Mouse (Mus musculus) heart, postnatal 0 days (tissue): ENCODE results near the gene Wwc1. TPM values are rescaled to one million over a fixed set of nuclear protein-coding genes. Genes with fewer than 3 reads are reported as not detected.

Source experiments
- ATAC-seq: fragments of 200-750 bp; cut with Nextera tagmentation; 2 replicates; pipeline ENCODE4 v1.8.0; 2017; ENCODE audit warnings: low read depth, moderate number of reproducible peaks, moderate library complexity; ENCODE audit not compliant: insufficient read depth
- DNase-seq: peaks from one replicate; pipeline ENCODE4 v3.0.0-alpha.2; 2016; ENCODE audit warnings: low spot score
- H3K27ac ChIP-seq: fragments of 300-500 bp; sonication (generic); 2 replicates; pipeline ENCODE4 v1.5.1; 2014; ENCODE audit warnings: low read depth, mild to moderate bottlenecking
- H3K27me3 ChIP-seq: fragments of 300-500 bp; sonication (generic); 2 replicates; pipeline ENCODE4 v1.6.1; 2014; ENCODE audit warnings: low read length, mixed read lengths; ENCODE audit not compliant: control insufficient read depth, insufficient read depth
- H3K36me3 ChIP-seq: fragments of 300-500 bp; sonication (generic); replicated peaks from 2 replicates; pipeline ENCODE4 v1.6.1; 2014; ENCODE audit warnings: low read length, mixed read lengths; ENCODE audit not compliant: control insufficient read depth, insufficient read depth
- H3K4me1 ChIP-seq: fragments of 300-500 bp; sonication (generic); 2 replicates; pipeline ENCODE4 v1.6.1; 2014; ENCODE audit warnings: antibody characterized with exemption; ENCODE audit not compliant: control insufficient read depth, insufficient read depth
- H3K4me2 ChIP-seq: fragments of 300-500 bp; sonication (generic); 2 replicates; pipeline ENCODE4 v1.6.1; 2014; ENCODE audit warnings: low read depth, mild to moderate bottlenecking, low read length, moderate library complexity
- H3K4me3 ChIP-seq: fragments of 300-500 bp; sonication (generic); 2 replicates; pipeline ENCODE4 v1.5.1; 2014; ENCODE audit warnings: low read depth, low read length
- H3K9ac ChIP-seq: fragments of 300-500 bp; sonication (generic); replicated peaks from 2 replicates; pipeline ENCODE4 v1.6.1; 2014; ENCODE audit warnings: low read depth, low read length, mixed read lengths
- H3K9me3 ChIP-seq: fragments of 300-500 bp; sonication (generic); replicated peaks from 2 replicates; pipeline ENCODE4 v1.6.1; 2016; ENCODE audit warnings: low read length; ENCODE audit not compliant: control insufficient read depth
- CTCF ChIP-seq: IDR thresholded peaks from 2 replicates; pipeline ENCODE4 v1.5.1; 2016; ENCODE audit warnings: antibody characterized with exemption, control low read depth, low read depth
- EP300 ChIP-seq: IDR thresholded peaks from 2 replicates; pipeline ENCODE4 v1.6.1; 2016; ENCODE audit warnings: antibody characterized with exemption, low read depth
- WGBS: fragments of 180-500 bp; shearing (Covaris S2); extraction: QIAGEN DNeasy Blood & Tissue Kit; methylation state at CpG from one replicate; pipeline ENCODE4 v1.1.7; 2014; 5-methylcytosine and 5-hydroxymethylcytosine counted together
- polyA plus RNA-seq: library from polyadenylated mRNA; unstranded; fragments of >200 nt; fragmentation: Nextera tagmentation; extraction: Ambion mirVana; gene quantifications from 2 replicates; pipeline ENCODE4 v1.2.1, GENCODE M21; 2015
- total RNA-seq: library from RNA; depleted of rRNA; stranded (reverse); fragments of >200 nt; gene quantifications from 2 replicates; pipeline ENCODE4 v1.2.3, GENCODE M21; 2014; ENCODE audit warnings: low replicate concordance

Gene Wwc1
- total and polyA plus RNA-seq, 2 experiments from 2014 or later, result 0.31 to 1.6 TPM

DNA sequence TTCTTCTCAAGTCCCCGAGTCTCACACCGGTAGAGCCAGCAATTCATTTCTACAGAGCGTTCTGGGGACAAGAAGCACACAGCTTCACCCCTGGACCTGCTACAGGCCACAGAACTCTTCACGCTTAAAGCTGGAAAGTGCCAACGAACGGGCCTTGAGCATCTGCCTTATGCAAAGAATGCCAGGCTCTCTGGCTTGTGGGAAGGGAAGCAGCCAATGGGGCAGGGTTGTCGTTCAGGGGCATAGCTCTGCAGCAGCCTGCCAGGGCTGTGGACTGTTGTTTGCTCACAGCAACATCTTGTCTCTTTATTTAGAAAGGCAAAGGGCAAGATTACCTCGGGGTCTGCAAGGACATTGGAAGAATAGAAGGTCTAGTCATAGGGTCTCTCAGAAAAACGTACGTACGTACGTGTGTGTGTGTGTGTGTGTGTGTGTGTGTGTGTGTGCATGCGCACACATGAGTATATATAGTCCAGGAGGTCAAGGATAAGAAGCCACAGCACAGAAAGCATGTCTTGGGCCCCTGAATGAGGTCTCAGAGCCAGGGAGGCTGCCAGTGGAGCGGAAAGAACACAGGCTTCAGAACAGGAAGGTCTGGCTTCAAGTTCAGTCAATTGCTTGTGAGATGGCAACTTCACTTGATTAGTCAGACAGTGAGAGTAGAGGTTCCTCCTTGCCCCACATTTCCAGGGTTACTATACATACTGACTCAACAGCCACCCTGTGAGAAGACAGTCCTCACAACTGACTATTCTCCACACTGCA is 48.0 kb downstream of the Wwc1 start:
- Histone ChIP-seq H3K4me3 (no peak overlapping the region), H3K27me3 (no peaks in the 10 kb centered on the region), H3K9me3 (no peaks in the 10 kb centered on the region), H3K36me3 (no peaks in the 10 kb centered on the region), H3K4me2 (no peak overlapping the region), H3K4me1 (no peaks in the 10 kb centered on the region), H3K27ac (no peak overlapping the region), H3K9ac (no peak overlapping the region)
- DNase-seq, result no peak
- TF ChIP-seq EP300 (no peak), CTCF (no peak)
- no peak for ATAC-seq
- WGBS, result 77% methylated on average over 14 of the region's 14 CpGs

GRCm38 (mm10) chr11:35930511-35931060 is 49.7 kb downstream of the Wwc1 start:
- H3K4me1 ChIP-seq, result no peaks in the 10 kb centered on the region
- TF ChIP-seq CTCF (no peak), EP300 (no peak)
- H3K27me3 ChIP-seq, result no peaks in the 10 kb centered on the region
- no peaks in the 10 kb centered on the region for H3K9me3 ChIP-seq
- no peak for ATAC-seq
- H3K27ac ChIP-seq, result no peak overlapping the region
- no peaks in the 10 kb centered on the region for H3K36me3 ChIP-seq
- no peak overlapping the region for H3K9ac ChIP-seq
- WGBS, result 79% methylated on average over 6 of the region's 6 CpGs
- no peak for DNase-seq
- H3K4me2 ChIP-seq, result no peak overlapping the region
- H3K4me3 ChIP-seq, result no peak overlapping the region

DNA sequence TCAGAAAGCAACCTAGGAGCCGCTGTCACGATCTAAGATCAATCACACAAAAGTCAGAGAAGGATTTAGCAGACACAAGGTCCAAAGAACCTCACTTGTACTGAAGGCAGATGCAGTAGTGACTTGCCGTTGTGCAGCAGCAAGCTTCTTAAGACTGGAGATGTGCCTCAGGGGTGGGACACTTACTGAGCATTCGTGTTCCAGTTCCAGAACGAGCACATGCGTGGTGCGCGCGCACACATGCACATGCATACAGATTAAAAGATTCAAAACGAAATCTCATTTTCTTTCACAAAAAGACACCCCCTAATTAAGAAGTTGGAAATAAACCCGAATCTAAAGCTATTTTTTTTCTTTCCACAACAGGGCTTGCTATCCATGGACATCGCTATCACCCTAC is 51.9 kb downstream of the Wwc1 start:
- TF ChIP-seq CTCF (no peak), EP300 (no peak)
- Histone ChIP-seq H3K36me3 (no peaks in the 10 kb centered on the region), H3K27ac (no peak overlapping the region), H3K4me1 (no peaks in the 10 kb centered on the region), H3K4me2 (no peak overlapping the region), H3K27me3 (no peaks in the 10 kb centered on the region), H3K9me3 (no peaks in the 10 kb centered on the region), H3K9ac (no peak overlapping the region), H3K4me3 (no peak overlapping the region)
- DNase-seq (no peak), ATAC-seq (no peak)
- WGBS, result 90% methylated on average over 12 of the region's 12 CpGs

DNA sequence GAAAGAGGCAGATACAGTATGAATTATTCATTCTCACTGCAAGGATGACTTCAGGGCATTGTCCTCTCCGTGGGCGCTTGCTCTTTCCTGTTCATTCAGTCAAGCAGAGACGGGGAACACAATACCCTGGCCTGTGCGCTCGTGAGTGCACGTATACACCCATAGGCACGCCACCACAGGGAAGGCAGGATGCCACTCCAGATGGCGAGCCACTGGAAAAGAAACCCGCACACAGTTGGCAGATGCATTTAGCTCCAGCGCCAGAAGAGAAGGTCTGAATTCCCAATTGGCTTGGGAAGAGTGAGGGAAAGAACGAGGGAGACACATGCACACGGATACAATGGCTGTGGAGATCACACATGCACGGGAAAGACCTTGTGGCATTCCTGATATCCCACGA is 53.0 kb downstream of the Wwc1 start:
- 63% methylated on average over 14 of the region's 14 CpGs for WGBS
- no peak for TF ChIP-seq CTCF
- no peak for TF ChIP-seq EP300
- DNase-seq (no peak), ATAC-seq (no peak)
- H3K9ac ChIP-seq, result no peak overlapping the region
- no peaks in the 10 kb centered on the region for H3K4me1 ChIP-seq
- no peak overlapping the region for H3K27ac ChIP-seq
- H3K4me2 ChIP-seq, result no peak overlapping the region
- no peak overlapping the region for H3K4me3 ChIP-seq
- H3K36me3 ChIP-seq, result no peaks in the 10 kb centered on the region
- H3K27me3 ChIP-seq, result no peaks in the 10 kb centered on the region
- no peaks in the 10 kb centered on the region for H3K9me3 ChIP-seq

GRCm38 (mm10) chr11:35925592-35925991 is 54.7 kb downstream of the Wwc1 start:
- 79% methylated on average over 7 of the region's 7 CpGs for WGBS
- no peak overlapping the region for H3K27ac ChIP-seq
- TF ChIP-seq CTCF, result no peak
- no peak for TF ChIP-seq EP300
- ATAC-seq (no peak), DNase-seq (no peak)
- H3K9me3 ChIP-seq, result no peaks in the 10 kb centered on the region
- no peaks in the 10 kb centered on the region for H3K27me3 ChIP-seq
- H3K4me1 ChIP-seq, result no peaks in the 10 kb centered on the region
- no peak overlapping the region for H3K9ac ChIP-seq
- H3K4me2 ChIP-seq, result no peak overlapping the region
- H3K36me3 ChIP-seq, result no peaks in the 10 kb centered on the region
- H3K4me3 ChIP-seq, result no peak overlapping the region
